Mouse (Mus musculus) thymus, postnatal 36 days (tissue): ENCODE data around the gene Als2cr12.
A peak's percentile ranks its signal among the peaks of the same experiment; 100 is the strongest.
"Not testable (repeated sequence)": the region's sequence is repeated elsewhere in the genome, so short reads cannot be mapped to it uniquely, and the experiment has no call there.

ENCODE experiments used
- DNase-seq, 2 experiments: peaks; one replicate each; pipeline ENCODE4 v3.0.0; 2022; ENCODE audit warnings: mixed read lengths in 2 of 2

Als2cr12 gene

GRCm38 (mm10) chr1:58717589-58718270 lies 21.9 kb upstream of the Als2cr12 start:
- DNase-seq, result no peak

- no peak for DNase-seq
Measured at GRCm38 (mm10) chr1:58716883-58717220, 21.1 kb upstream of the Als2cr12 start.

- peak in 1 of 2 experiments; percentile 42 for DNase-seq
Measured at GRCm38 (mm10) chr1:58716162-58716882, 20.5 kb upstream of the Als2cr12 start.

DNA sequence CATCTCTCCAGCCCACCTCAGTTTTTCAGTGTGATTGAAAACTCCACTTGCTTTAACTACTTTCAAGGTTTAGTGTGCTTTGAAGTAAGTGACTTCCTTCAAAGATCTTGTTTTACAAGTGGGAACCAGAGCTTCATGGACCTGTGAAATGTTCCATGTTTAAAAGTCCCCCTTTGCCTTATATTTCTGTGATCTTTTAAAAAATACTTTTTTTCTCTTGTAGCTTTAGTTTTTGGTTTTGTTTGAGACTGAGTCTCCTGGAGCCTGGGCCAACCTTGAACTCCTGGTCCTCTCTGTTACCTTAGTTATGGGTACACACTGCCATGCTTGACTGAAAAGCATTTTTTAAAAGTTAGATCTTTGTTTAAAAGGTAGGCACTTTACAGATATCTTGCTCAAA lies 19.7 kb upstream of the Als2cr12 start:
- DNase-seq, result no peak

GRCm38 (mm10) chr1:58714361-58714760 lies 18.6 kb upstream of the Als2cr12 start:
- no peak for DNase-seq

DNA sequence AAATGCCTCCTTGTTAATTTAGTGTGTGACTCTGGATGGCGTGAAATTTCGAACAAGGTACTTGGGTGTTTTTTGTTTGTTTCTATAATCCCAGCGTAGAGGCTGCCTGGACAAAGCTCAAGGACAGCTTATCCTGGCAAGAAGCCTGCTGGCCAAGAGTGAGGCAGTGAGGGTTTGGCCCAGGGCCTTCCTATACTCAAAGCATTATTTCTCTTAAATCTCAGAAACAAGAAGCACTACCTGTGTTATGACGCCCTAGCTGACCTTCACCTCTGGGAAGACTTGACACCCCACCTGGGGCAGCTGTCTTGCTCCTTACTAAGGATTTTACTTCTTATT lies 18.1 kb upstream of the Als2cr12 start:
- no peak for DNase-seq

- DNase-seq, result peak; percentile 58 to 63
Measured at GRCm38 (mm10) chr1:58713081-58713892, 17.5 kb upstream of the Als2cr12 start.

DNA sequence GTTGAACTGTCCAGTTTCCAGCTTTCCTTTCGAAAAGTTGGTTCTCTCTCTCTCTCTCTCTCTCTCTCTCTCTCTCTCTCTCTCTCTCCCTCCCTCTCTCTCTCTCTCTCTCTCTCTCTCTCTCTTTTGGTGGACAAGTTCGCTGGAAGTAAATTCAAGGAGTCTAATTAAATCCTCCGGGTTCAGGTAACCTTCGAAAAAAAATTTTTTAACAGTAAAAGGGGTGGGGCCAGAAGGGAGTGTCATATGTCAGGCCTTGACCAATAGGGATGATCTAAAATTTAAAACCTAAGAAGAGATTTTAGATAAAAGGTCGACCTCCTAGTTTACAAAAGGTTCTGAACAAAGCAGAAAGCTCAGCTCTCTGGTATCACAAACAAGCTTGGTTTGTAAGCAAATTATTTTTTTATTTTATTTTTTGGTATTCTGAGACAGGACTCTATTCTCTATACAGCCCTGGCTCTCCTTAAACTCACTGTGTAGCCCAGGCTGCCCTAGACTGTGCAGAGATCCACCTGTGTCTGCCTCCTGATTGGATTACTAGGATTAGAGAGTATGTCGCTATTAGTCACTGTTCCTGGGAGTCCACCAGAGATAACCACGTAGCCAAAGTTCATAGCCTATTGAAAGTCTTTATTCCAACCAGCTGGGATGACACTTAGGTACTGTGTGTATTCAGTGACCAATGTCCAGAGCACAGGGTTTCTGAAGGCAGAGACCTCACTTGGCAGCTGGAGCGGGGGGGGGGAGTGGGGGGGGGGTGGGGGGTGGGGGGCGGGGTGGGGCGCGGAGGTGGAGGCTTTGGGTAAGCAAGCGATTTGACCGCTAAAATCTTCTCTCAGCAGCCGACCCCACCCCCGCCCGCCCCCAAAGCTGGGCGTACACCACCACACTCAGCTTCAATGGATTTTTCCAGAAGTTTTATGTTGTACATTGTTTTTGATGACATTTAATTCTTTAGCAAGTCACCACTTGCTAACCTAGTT lies 16.6 kb upstream of the Als2cr12 start:
- peak in 1 of 2 experiments; percentile 51 for DNase-seq

DNA sequence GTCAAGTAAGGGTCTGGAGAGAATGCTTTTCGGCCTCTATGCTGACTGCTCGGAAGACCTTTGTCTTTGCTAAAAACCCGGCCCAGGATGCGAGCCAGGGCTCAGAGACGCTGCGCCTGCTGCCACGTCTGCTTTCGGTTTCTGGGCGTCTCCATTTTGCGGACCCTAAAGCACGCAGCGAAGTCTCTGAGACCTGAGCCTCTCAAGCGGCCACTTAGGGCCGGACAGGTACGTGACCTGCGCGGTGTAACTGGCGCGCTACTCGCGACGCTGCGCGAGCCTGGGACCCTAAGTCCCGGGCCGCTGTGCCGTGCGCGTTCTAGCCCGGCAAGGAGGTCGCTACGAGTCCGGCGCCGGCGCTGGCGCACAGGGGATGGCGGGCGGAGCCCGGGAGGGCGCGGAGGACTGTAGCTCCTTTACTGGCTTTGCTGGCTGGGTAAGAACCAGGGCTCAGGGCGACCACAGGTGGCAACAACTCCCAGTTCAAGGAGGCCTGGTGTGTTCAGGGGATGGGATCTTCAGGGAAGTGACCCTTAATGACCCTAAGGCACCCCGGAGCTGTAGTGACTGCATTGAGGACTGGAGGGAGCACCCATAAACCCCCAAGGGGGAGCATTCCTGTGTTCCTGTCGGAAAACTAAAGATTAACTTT lies 15.7 kb upstream of the Als2cr12 start, which contains the start of gene Cflar:
Gene Cflar, plus strand, starts transcription at position 144 of the 652 bp plus-strand sequence.
- DNase-seq, result peak; percentile 77 to 79

DNA sequence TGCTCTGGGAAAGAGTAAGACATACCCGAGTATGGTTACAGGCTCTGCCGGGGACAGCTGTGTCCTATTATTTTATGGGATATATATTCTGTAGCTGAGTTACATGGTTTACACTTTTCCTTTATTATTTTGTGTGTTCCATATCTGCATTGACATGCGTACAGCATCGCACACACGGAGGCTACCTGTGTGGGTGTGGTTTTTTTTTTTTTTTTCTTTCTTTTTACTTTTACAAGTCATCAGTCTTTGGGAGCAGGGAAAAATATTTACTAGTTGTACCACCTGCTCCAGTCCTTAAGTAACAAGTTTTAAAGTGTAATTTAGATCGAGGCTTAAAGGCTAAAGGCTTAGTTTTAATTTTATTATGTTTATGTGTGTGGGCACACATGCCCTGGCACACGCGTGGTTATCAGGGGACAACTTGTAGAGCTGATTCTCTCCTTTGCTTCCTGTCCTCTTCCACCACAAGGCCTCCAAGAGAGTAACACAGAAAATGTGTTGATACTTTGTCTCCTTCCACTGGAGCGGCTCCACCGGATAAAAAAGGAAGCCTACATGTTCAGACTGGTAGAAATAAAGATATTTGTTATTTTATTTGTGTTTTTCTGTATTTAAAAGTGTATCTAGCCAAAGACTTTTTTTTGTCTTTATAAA lies 15.0 kb upstream of the Als2cr12 start:
- no peak for DNase-seq

GRCm38 (mm10) chr1:58710043-58710442 lies 14.3 kb upstream of the Als2cr12 start:
- not testable (repeated sequence) for DNase-seq

- DNase-seq, result not testable (repeated sequence)
Measured at GRCm38 (mm10) chr1:58700580-58701162, 4.9 kb upstream of the Als2cr12 start.

GRCm38 (mm10) chr1:58699988-58700387 lies 4.2 kb upstream of the Als2cr12 start:
- DNase-seq, result no peak

GRCm38 (mm10) chr1:58698781-58699180 lies 3.0 kb upstream of the Als2cr12 start:
- no peak for DNase-seq

DNA sequence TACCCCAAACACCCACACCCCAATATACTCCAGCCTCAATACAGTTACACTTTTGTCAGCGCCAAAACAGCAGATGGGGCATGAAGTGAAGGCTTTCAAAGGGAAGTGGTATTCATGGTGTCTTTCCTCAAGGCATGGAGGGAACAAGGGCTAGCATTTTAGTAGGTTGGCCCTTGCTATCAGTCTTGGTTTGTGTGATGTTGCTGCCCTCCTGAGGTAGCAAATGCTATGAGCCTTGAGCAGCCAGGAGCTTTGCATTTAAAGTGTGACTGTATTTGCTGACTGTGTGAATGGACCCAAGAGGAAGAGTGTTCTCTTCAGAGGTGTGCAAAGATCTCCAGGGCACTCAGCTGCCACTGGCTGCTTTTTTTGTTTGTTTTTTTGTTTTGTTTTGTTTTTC lies 1.8 kb upstream of the Als2cr12 start:
- peak in 1 of 2 experiments; percentile 32 for DNase-seq

GRCm38 (mm10) chr1:58693696-58694095 lies 2.1 kb downstream of the Als2cr12 start:
- no peak for DNase-seq

GRCm38 (mm10) chr1:58691718-58692117 lies 4.1 kb downstream of the Als2cr12 start:
- DNase-seq, result not testable (repeated sequence)

DNA sequence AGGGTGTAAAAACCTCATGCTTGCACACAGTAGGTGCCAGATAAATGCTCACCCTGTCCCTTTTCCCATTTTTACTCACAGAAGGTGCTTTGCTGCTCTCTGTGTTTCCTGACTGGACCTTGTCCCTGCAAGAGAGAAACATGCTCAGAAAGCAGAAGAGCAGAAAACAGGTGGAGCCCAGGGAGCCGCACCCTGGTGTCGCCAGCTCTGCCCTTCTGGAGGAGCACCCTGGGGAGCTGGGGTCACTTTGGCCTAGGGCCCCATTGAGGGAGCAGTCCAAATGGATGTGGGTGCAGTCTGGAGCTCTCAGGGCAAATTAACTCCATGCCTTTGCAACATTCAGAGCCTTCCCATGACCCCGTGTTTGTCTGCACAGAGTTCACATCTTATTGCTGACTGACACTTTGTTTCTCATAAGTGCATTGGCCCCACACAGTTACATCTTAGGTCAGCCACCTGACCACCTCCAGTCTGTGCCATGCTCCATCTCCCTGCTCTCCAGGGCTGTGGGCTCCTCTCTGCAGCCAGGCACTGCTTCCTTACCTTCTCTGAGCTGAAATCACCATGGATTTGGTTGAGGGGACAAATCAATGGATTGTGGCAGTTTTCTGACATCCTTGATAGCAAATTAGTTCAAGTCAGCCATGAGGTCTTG lies 4.8 kb downstream of the Als2cr12 start:
- not testable (repeated sequence) for DNase-seq

DNA sequence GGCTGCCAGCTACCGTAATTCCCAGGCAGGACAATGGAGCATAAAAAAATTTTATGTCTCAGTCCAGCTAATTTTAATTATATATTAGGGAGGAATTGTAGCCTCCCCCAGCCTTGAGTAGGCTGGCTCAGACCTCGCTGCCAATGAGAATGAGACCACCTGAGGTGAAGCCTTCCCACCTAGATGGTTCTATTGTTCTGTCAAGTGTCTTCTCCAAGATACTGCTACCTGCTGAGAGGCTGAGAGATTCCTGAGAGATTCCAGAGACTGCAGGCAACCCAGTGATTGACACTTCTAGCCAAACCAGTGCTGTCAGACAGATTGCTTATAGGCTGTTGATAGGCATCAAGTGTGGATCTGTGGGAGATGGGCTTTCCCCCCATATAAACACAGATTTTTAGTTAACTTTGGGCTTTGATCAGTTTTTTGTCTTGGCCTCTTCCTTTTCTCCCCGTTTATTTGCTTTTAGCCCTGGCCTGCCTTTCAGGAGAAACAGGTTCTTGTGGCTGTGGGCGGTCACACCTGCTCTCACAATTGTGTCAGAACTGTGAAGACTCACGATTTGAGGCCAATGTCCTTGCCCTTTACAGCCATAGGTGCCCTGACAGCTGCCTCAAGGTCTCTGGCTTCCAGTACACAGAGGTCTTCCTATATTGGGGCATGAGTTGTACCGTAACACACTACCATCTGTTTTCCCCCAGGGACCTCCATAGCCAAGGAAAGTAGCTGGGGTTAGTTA lies 5.6 kb downstream of the Als2cr12 start:
- DNase-seq, result no peak

DNA sequence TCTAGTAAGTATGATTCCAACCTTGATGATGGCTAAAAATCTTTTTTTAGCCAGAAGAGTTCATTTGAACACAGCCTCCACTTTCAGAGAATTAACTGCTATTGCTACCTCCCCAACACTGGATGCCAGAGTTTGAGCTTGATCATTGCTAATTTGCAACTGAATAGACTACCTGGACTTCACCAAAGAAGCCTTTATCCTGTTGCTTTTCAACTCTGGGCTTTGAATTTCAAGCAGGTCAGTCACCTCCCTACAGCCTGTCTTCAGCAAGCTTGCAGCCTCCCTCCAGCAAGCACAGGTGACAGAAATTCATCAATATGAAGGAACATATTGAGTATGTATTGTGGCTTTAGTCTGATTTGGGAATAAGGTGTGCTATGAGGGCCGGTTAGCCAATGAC lies 6.4 kb downstream of the Als2cr12 start:
- no peak for DNase-seq
